Mouse (Mus musculus) spleen, postnatal 4 days (tissue): Measurements from ENCODE around the gene Gm4791.

Source experiments
- DNase-seq, 2 experiments: peaks; one replicate each; pipeline ENCODE4 v3.0.0; 2022; ENCODE audit warnings: low spot score in 2 of 2

The Gm4791 gene

GRCm38 (mm10) chr9:46998338-46998791, at the start of gene Gm4791:
TSS of gene Gm4791 (plus strand) at chr9:46998741.
- DNase-seq: no peak

GRCm38 (mm10) chr9:46956286-46956685, 42.3 kb upstream of the Gm4791 start:
- DNase-seq: no peak

DNA sequence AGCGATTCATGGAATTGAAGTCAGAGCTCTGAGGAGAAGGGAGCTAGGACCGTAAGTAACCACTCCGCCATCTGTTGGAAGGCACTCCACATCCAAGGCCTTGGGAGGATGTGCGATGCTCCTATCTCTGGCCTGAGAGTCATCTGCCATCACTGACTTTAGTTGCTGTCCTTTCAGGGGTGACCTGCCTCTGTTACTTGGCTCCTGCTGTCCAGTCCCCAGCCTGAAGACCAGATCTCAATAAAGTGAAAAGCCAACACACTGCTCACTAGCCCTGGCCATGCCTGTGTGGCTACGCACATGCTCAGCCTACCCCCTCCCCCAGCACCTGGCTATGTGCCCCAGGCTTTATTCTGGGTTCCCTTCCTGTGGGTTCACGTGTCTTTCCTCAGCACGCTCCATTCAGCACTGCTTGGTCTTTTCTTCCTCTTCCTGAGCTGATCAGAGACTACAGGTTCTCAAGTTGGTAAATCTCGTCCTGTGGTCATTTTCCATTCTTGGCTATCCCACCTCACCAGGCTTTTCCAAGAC, 41.1 kb upstream of the Gm4791 start:
- no peak for DNase-seq

DNA sequence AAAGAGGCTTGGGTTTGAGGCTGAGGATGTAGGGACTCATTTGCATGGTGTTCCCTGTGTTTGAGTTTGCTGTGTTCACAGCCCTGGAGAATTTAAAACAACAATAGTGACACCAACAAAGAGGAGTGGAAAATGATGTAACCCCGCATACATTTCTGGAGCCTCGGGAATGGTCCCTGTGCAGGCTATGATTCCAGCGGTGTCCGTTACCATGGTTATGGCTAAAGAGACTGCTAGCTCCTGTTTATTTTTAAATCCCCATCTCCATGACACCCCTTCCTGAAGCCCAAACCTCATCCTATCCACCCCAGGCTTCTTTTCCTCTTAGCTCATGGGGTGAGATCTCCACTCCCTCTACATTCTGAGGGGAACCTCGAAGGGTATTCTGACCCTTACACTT, 32.5 kb upstream of the Gm4791 start:
- DNase-seq: no peak

GRCm38 (mm10) chr9:46968970-46969369, 29.6 kb upstream of the Gm4791 start:
- DNase-seq: no peak

DNA sequence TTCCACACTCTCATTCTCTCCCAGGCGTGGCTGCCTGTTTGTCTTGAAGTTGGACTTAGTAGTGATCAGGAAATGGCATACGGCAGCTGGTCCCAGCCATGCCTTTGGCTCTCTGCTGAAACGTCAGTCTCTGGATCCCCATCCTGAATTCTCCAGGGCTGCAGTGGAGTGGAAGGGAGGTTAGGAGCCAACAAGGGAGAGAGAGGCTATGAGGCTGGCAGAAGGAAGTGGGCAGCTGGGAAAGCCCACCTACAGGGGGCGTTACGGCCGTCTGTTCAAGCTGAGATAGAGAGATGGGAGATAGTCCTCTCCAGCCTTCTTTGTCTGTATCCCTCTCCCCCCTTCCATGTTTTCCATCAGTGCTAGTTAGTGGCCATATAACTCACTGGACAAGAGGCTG, 29.1 kb upstream of the Gm4791 start:
- no peak for DNase-seq

DNA sequence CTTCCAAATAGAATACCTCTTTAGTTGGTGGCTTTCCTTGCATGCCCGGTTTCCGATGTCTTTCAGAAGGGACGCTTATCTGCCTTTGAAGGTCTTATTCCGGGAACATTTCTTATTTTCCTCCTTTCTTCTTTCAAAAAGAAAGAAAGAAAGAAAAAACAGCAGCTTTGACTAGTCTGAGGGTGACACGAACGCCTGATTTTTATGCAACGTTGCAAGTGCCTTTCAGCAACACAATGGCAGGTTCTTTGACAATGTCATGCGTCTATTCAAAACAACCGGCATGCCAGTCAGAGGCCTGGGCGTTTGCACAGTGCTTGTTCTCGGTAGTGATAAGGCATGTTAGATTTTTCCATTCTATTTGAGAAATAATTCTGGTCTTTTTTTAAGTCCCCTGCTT, 19.7 kb upstream of the Gm4791 start:
- no peak for DNase-seq

DNA sequence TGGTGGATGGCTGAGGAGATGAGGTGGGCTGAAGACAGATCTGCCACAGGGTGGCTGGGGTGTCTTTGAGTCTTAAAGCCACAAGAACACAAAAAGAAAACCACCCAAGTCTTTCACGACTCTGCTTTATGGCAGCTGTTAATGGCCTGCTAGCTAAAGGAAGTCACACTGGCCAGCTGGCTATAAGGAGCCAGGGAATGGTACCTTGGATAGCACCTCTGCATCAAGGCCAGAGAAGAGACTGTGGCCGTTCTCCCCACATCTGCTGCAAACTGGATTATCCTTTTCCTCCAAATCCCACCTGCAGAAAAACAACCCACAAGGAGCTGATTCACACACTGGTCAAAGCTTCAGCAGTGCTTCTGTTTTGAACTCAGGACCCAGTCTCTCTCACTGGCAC, 18.4 kb upstream of the Gm4791 start:
- no peak for DNase-seq

- DNase-seq: no peak
Measured at GRCm38 (mm10) chr9:46983471-46983870, 15.1 kb upstream of the Gm4791 start.

DNA sequence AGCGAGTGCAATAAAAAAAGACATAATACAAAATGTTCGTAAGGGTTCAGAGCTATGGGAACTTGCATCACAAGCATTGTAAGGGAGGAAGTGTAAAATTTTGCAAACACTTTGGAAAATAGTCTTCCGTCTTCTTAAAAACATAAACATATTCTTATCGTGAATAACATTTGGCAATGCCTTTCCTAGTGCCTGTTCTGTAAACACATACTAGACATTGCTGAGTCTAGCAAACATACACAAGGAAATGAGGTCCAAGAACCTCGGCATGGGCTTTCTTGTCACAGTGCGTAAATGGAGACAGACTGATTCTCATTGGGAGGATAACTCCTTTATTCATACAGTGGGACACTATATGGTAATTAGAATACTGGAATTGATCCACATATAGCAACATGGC, 43.0 kb downstream of the Gm4791 start:
- DNase-seq: no peak
